Mouse (Mus musculus): ENCODE results near the gene Pgm5. TPM values are rescaled to one million over a fixed set of nuclear protein-coding genes. Genes with fewer than 3 reads are reported as not detected.

The Pgm5 gene
- total and polyA plus RNA-seq, 3 experiments = not detected

DNA sequence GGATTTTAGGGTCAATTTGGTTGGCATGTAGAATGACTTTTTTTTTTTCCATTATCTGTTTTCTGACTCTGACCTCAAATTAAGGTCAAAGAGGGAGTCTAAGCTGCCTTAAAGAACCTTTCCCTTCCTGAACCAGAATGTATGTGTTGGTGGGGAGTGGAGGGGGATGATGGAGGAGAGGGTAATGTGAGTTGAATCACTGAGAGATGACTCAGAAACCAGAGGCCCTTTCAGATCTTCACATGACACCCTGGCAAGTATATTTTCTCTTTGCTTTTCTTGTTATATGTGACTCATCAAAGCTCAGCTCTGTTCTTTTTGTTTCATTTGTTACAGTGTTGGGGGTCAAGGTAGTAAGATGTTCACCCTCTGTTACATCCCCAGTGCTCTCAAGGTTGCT, 141.2 kb downstream of the Pgm5 start:
- Histone ChIP-seq H3K9me3 (replicated peaks; ENCODE audit: insufficient read depth, low read length) (no peaks in the 10 kb centered on the region), H3K4me1 (ENCODE audit: control insufficient read depth in 1 of 2, insufficient read depth in 2 of 2, low read length in 2 of 2) (no peaks in the 10 kb centered on the region), H3K27ac (ENCODE audit: control insufficient read depth, low read depth, low read length) (no peak overlapping the region), H3K36me3 (ENCODE audit: control insufficient read depth in 1 of 2, insufficient read depth in 2 of 2, low read length in 2 of 2) (no peaks in the 10 kb centered on the region), H3K9ac (ENCODE audit: control insufficient read depth, low read depth, low read length, poor library complexity, severe bottlenecking) (no peak overlapping the region), H3K27me3 (ENCODE audit: control insufficient read depth in 1 of 2, insufficient read depth in 2 of 2, low read length in 2 of 2) (0 out of 4 replicates have a peak, but pooled peaks cover 0 to 1% of the 10 kb centered on the region in 2 experiments), H3K79me2 (ENCODE audit: control insufficient read depth, insufficient read depth, low read length, poor library complexity) (no peaks in the 10 kb centered on the region), H3K4me3 (ENCODE audit: control insufficient read depth in 1 of 2, insufficient read depth in 1 of 2, low read depth in 2 of 2, low read length in 2 of 2) (no peak overlapping the region)
- DNase-seq (ENCODE audit: low read depth, low spot score) = no peak
- TF ChIP-seq RCOR1 (IDR thresholded peaks at IDR 0.05; ENCODE audit: low read depth, low read length) (no peak), TAL1 (IDR thresholded peaks at IDR 0.05; ENCODE audit: low read length) (no peak), TBP (IDR thresholded peaks at IDR 0.05; ENCODE audit: low read depth, low read length) (no peak), MYB (IDR thresholded peaks at IDR 0.05; ENCODE audit: low read depth, low read length) (no peak), GATA1 (IDR thresholded peaks at IDR 0.05; ENCODE audit: low read depth, low read length) (no peak), ETS1 (IDR thresholded peaks at IDR 0.05; ENCODE audit: low read depth, low read length) (no peak), USF1 (IDR thresholded peaks at IDR 0.05; ENCODE audit: low read depth, low read length) (no peak), USF2 (IDR thresholded peaks at IDR 0.05; ENCODE audit: borderline replicate concordance in 1 of 2, insufficient read depth in 1 of 2, low read depth in 1 of 2, low read length in 2 of 2) (no peak), CHD2 (IDR thresholded peaks at IDR 0.05; ENCODE audit: low read length) (no peak), SIN3A (IDR thresholded peaks at IDR 0.05; ENCODE audit: low read length) (no peak)

DNA sequence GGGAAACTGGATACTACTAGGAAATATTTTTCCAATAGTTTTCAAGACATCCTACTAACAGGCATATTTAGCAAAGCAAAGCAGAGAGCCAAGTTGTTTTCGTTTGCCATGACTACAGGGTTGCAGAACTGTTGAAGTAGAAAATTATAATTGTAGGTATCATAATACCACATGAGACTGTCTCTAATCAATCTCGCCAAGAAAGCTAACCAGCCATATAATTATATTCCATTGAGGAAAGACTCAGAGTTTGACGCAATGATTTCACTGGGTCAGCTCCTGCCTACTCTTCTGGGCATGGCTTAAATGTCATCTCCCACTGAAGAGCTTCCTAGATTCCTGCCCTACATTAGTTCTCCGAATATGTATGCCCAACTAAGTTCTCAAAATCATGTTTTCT, 142.2 kb downstream of the Pgm5 start:
- TF ChIP-seq ELF1 (IDR thresholded peaks at IDR 0.05; ENCODE audit: low read depth, low read length) (no peak), POLR2AphosphoS5 (IDR thresholded peaks at IDR 0.05; ENCODE audit: borderline replicate concordance, low read depth, low read length) (no peak), GATA1 (IDR thresholded peaks at IDR 0.05; ENCODE audit: low read depth, low read length) (no peak), EP300 (IDR thresholded peaks at IDR 0.05; ENCODE audit: low read depth in 1 of 2, low read length in 2 of 2) (no peak), ETS1 (IDR thresholded peaks at IDR 0.05; ENCODE audit: low read depth, low read length) (no peak), BHLHE40 (IDR thresholded peaks at IDR 0.05; ENCODE audit: borderline replicate concordance, low read depth, low read length) (no peak), USF1 (IDR thresholded peaks at IDR 0.05; ENCODE audit: low read depth, low read length) (no peak), GABPA (IDR thresholded peaks at IDR 0.05; ENCODE audit: low read depth, low read length) (no peak), MAX (IDR thresholded peaks at IDR 0.05; ENCODE audit: low read length) (no peak), MEF2A (IDR thresholded peaks at IDR 0.05; ENCODE audit: extremely low read depth, insufficient replicate concordance, low read depth, low read length, poor library complexity, severe bottlenecking) (no peak), ZC3H11A (IDR thresholded peaks at IDR 0.05; ENCODE audit: low read depth, low read length) (no peak), TBP (IDR thresholded peaks at IDR 0.05; ENCODE audit: low read depth, low read length) (no peak)
- Histone ChIP-seq H3K79me2 (ENCODE audit: control insufficient read depth, insufficient read depth, low read length, poor library complexity) (no peaks in the 10 kb centered on the region), H3K4me3 (ENCODE audit: control insufficient read depth in 1 of 2, insufficient read depth in 1 of 2, low read depth in 2 of 2, low read length in 2 of 2) (no peak overlapping the region), H3K9me3 (replicated peaks; ENCODE audit: insufficient read depth, low read length) (no peaks in the 10 kb centered on the region), H3K36me3 (ENCODE audit: control insufficient read depth in 1 of 2, insufficient read depth in 2 of 2, low read length in 2 of 2) (no peaks in the 10 kb centered on the region), H3K9ac (ENCODE audit: control insufficient read depth, low read depth, low read length, poor library complexity, severe bottlenecking) (no peak overlapping the region), H3K27me3 (ENCODE audit: control insufficient read depth in 1 of 2, insufficient read depth in 2 of 2, low read length in 2 of 2) (0 out of 4 replicates have a peak, but pooled peaks cover 0 to 1% of the 10 kb centered on the region in 2 experiments), H3K27ac (ENCODE audit: control insufficient read depth, low read depth, low read length) (no peak overlapping the region), H3K4me1 (ENCODE audit: control insufficient read depth in 1 of 2, insufficient read depth in 2 of 2, low read length in 2 of 2) (no peaks in the 10 kb centered on the region)
- DNase-seq (ENCODE audit: low read depth, low spot score) = no peak

Data from MEL (cell line).